In genomic region chrX:164076040-164076775, GRCm38 (mm10) we compare ENCODE assay signal across 8 mouse cellular contexts. TPM values are rescaled to one million over a fixed set of nuclear protein-coding genes. Genes with fewer than 3 reads are reported as not detected.
DNase-seq lines count a peak whose midpoint lies in the region; ATAC-seq and TF ChIP-seq lines count a peak whose summit lies in the region.

Gene Siah1b (minus strand): TSS chrX:164076493.

- peak within 1 kb of the TSS; percentile 64; the same call in 1 of the 2 replicates for H3K9ac ChIP-seq in hindbrain, embryonic 13.5 days

- 22% methylated on average over 54 of the region's 54 CpGs for WGBS in hindbrain, embryonic 13.5 days

- peak within 1 kb of the TSS; percentile 53 for H3K4me3 ChIP-seq in hindbrain, embryonic 13.5 days

- peak; percentile 54 for DNase-seq in Patski (ENCODE audit: low read depth, low spot score)
- DNase-seq in cerebellum, postnatal 14 days: peak; percentile 91 to 92
- peak; percentile 82 to 91 for DNase-seq in frontal cortex, postnatal 14 days (ENCODE audit: low spot score in 2 of 2)
- peak; percentile 71 to 73 for DNase-seq in layer of hippocampus, postnatal 25 days (ENCODE audit: extremely low spot score in 1 of 2, low spot score in 1 of 2)
- DNase-seq in lung, postnatal 25 days (ENCODE audit: low spot score): peak; percentile 95
- DNase-seq in retina, embryonic 14.5 days (ENCODE audit: low spot score): peak; percentile 89
- DNase-seq in thymus, postnatal 4 days: peak; percentile 94

- in situ Hi-C loops in Patski (cut with MboI; ENCODE audit: low pct_unique_long_range_greater_than_20kb): loop anchor here (10.0 kb wide), 1 partner anchor 121 kb away; the partner anchor contains the start of gene Zrsr2

- H3K36me3 ChIP-seq in hindbrain, embryonic 13.5 days: peaks cover 6% of the 10 kb centered on the region; the same call in 1 of the 2 replicates

- TF ChIP-seq CTCF in Patski (IDR thresholded peaks at IDR 0.05): no peak

- CTCF ChIA-PET in Patski (lab: Charles Lee): interaction anchor here (0.9 to 2.3 kb wide), 3 partner anchors 10 to 316 kb away, joined by 3 to 7 read pairs (median 3); no protein-coding TSS in a partner anchor

- peaks cover 11% of the 10 kb centered on the region for H3K27me3 ChIP-seq in Patski
- H3K27me3 ChIP-seq in hindbrain, embryonic 13.5 days: peaks cover 10% of the 10 kb centered on the region; the same call in 1 of the 2 replicates

- peak; percentile 97 for ATAC-seq in Patski
- ATAC-seq in hindbrain, embryonic 13.5 days (ENCODE audit: low FRiP score): peak; percentile 99

- no peaks in the 10 kb centered on the region for H3K9me3 ChIP-seq in hindbrain, embryonic 13.5 days

- POLR2A ChIA-PET in Patski (lab: Charles Lee): no interaction called here

- H3K4me1 ChIP-seq in hindbrain, embryonic 13.5 days (replicated peaks): peaks cover 6% of the 10 kb centered on the region; the same call in 1 of the 2 replicates

- peak within 1 kb of the TSS; percentile 87 for H3K27ac ChIP-seq in hindbrain, embryonic 13.5 days

- peak within 1 kb of the TSS; percentile 72 for H3K4me2 ChIP-seq in hindbrain, embryonic 13.5 days

RNA-seq across cellular contexts. Expression of gene Siah1b, which starts in this region (rescaled TPM):
- polyA plus RNA-seq in Patski (2021): 7.6 TPM
- 23.5 and 26.1 TPM in 2 replicates for polyA plus RNA-seq in hindbrain, embryonic 13.5 days (2015; fragmentation: Nextera tagmentation; extraction: Ambion mirVana)
- 10 to 100 TPM in 1 of 2 experiments, 1 to 10 TPM in 1; 9.7 to 13.5 TPM for total RNA-seq in layer of hippocampus, postnatal 25 days (2021)

Comparison
In these comparisons a context has a peak if more than half of its experiments do, and no peak if none do; other contexts are left out.
1. Peak in every context shown above with its lines: DNase-seq, ATAC-seq, H3K4me3 ChIP-seq and H3K27ac ChIP-seq.